Mouse (Mus musculus) megakaryocyte progenitor cell, adult 5-6 weeks (primary cell): ENCODE measurements at regions not wholly inside any gene's neighbourhood (a gene's known extent, or its start where the extent isn't known, plus 50 kb on each side); places are given as distances from the start of the nearest gene placed in this dataset.

Experiments used
- ATAC-seq: replicated peaks from 2 replicates; pipeline ENCODE4 v1.8.0; 2016; ENCODE audit warnings: mild to moderate bottlenecking, moderate TSS enrichment, inconsistent platforms; ENCODE audit not compliant: poor library complexity

GRCm38 (mm10) chr1:35953721-35954120 lies 114.5 kb upstream of the Hs6st1 start:
- no peak for ATAC-seq

GRCm38 (mm10) chr1:35957425-35958372 lies 110.5 kb upstream of the Hs6st1 start:
- no peak for ATAC-seq

GRCm38 (mm10) chr1:35959729-35960128 lies 108.5 kb upstream of the Hs6st1 start:
- no peak for ATAC-seq

GRCm38 (mm10) chr1:35960844-35961243 lies 107.4 kb upstream of the Hs6st1 start:
- no peak for ATAC-seq

- no peak for ATAC-seq
Measured at GRCm38 (mm10) chr1:35961923-35962322, 106.3 kb upstream of the Hs6st1 start.

- ATAC-seq, result no peak
Measured at GRCm38 (mm10) chr1:35968489-35968888, 99.7 kb upstream of the Hs6st1 start.

GRCm38 (mm10) chr1:35971435-35972189 lies 96.6 kb upstream of the Hs6st1 start:
- no peak for ATAC-seq

GRCm38 (mm10) chr1:35972190-35972584 lies 96.0 kb upstream of the Hs6st1 start:
- ATAC-seq, result peak; percentile 57

GRCm38 (mm10) chr1:35973386-35973785 lies 94.8 kb upstream of the Hs6st1 start:
- peak; percentile 30; the same call in 1 of the 2 replicates for ATAC-seq

- ATAC-seq, result peak; percentile 80
Measured at GRCm38 (mm10) chr1:35975611-35976208, 92.5 kb upstream of the Hs6st1 start.

- 0 out of 2 replicates have a peak, but pooled peaks have one; percentile 33 for ATAC-seq
Measured at GRCm38 (mm10) chr1:35976528-35976927, 91.7 kb upstream of the Hs6st1 start.

- ATAC-seq, result no peak
Measured at GRCm38 (mm10) chr1:35978116-35978515, 90.1 kb upstream of the Hs6st1 start.

- no peak for ATAC-seq
Measured at GRCm38 (mm10) chr1:35978766-35979165, 89.4 kb upstream of the Hs6st1 start.

GRCm38 (mm10) chr1:35981226-35981625 lies 87.0 kb upstream of the Hs6st1 start:
- ATAC-seq, result no peak

- no peak for ATAC-seq
Measured at GRCm38 (mm10) chr1:35983361-35983760, 84.8 kb upstream of the Hs6st1 start.

GRCm38 (mm10) chr1:35985318-35985717 lies 82.9 kb upstream of the Hs6st1 start:
- no peak for ATAC-seq

GRCm38 (mm10) chr1:35986666-35987065 lies 81.5 kb upstream of the Hs6st1 start:
- ATAC-seq, result no peak

- ATAC-seq, result no peak
Measured at GRCm38 (mm10) chr1:35992227-35992909, 75.8 kb upstream of the Hs6st1 start.

GRCm38 (mm10) chr1:35992937-35993336 lies 75.3 kb upstream of the Hs6st1 start:
- ATAC-seq, result 0 out of 2 replicates have a peak, but pooled peaks have one; percentile 29

GRCm38 (mm10) chr1:35995691-35996090 lies 72.5 kb upstream of the Hs6st1 start:
- no peak for ATAC-seq

GRCm38 (mm10) chr1:36001319-36001718 lies 66.9 kb upstream of the Hs6st1 start:
- ATAC-seq, result no peak
